Mouse (Mus musculus) liver, embryonic 14.5 days (tissue): Measurements from ENCODE around the gene Slc6a11.

Source experiments
- CTCF ChIP-seq: IDR thresholded peaks from 2 replicates; pipeline ENCODE4 v1.5.1; 2016; ENCODE audit warnings: antibody characterized with exemption, low read depth, control low read depth
- EP300 ChIP-seq: IDR thresholded peaks from 2 replicates; pipeline ENCODE4 v1.6.1; 2016; ENCODE audit warnings: antibody characterized with exemption, low read depth

- TF ChIP-seq EP300 (no peak), CTCF (no peak)
Measured at GRCm38 (mm10) chr6:114208296-114208695, 77.3 kb downstream of the Slc6a11 start.
